Mouse (Mus musculus) retina, postnatal 1 day (tissue): Measurements from ENCODE around the gene Stat5b.

ENCODE experiments used
- DNase-seq: peaks from one replicate; pipeline ENCODE4 v3.0.0-alpha.2; 2012

Gene Stat5b

DNA sequence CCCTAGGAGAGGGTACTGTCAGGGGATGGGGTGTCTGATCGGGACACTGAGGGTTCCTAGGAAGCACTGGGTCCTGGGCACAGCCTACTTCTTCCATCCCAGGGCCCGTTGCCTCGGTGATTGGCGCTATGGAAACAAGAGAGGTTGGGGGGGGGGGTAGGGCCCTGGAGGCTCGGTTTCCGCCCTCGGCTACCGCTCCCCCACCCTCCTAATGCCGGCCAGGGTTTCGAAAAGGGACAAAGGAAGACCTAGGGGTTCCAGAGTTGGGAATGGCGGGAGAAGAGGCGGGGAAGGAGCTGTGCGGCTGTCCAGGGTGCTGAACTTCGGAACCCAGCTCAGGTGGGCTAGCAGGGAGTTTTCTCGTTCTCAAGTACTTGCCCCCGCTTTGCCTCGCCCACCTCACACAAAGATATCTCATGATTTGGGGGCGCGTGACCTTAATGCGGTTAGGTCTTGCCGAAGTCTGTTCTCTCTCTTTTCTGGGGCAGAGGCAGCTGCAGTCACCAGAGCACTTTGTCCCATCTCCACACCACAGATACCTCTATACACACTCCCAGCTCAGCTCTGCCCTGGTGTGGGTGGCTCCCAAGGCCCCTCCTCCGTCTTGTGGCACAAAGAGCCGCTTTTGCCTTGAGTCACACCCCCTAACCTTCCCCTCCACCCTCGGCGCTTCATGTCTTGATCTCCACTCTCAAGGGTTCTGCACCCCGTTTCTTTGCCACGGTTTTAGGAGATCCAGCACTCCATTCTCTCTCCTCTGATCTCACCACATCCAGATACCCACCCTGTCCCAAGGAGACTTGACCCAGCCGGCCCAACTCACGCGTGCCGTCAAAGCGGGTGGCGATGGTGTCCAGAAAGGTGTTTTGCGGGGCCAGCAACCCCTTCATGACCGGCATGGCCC, 91.6 kb downstream of the Stat5b start:
- peak; percentile 73 for DNase-seq

DNA sequence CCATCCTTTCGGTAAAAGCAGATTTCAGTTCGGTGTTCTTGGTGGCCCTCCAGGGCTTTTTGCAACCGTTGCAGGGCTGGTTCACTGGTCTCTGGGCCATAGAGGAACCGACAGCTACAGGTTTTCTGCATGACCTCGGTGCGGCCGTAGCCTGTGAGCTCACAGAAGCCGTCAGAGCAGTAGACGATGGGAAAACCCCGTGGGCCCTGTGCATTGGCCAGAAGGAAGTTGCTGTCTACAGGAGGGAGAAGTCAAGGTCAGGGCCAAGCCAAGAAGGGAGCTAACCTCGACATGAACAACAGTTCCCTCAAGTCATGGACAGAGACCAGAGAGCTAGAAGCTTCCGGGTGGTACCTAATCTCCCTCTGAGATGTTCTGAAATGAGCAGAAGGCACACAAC, 93.0 kb downstream of the Stat5b start:
- DNase-seq = no peak

DNA sequence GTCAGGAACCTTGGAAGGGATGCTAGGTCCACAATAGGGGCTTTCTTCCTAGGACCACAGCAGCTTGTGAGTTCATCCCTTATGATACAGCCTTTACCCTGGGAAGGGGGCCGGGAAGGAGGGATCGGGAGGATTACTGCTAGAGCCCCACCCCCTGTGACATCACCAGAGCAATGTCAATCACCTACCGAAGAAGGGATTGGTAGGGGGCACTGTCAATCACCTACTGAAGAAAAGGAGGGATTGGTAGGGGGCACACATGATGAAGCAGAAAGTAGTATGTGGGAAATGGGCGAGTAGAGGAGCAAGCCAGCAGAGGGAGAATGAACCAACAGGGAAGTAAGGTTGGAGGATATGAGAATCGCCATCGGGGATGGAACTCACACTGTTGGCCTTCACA, 94.0 kb downstream of the Stat5b start:
- peak; percentile 35 for DNase-seq

DNA sequence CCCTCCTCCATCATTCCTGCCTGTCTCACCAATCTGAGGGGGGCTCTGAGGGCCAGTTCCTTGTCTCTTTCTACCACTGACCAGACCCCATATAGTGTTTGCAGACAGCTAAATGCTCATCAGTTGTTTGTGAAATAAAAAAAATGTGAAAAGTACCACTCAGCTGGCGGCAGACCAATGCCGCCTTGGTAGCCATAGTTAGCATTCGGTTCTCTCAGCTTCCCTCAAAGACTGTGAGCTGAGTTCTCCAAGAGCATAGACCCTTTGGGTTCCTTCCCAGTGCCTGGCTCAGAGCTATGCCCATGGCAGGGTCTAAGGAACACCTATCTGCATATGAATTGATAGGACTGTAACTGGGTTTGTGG, 95.8 kb downstream of the Stat5b start:
- no peak for DNase-seq

DNA sequence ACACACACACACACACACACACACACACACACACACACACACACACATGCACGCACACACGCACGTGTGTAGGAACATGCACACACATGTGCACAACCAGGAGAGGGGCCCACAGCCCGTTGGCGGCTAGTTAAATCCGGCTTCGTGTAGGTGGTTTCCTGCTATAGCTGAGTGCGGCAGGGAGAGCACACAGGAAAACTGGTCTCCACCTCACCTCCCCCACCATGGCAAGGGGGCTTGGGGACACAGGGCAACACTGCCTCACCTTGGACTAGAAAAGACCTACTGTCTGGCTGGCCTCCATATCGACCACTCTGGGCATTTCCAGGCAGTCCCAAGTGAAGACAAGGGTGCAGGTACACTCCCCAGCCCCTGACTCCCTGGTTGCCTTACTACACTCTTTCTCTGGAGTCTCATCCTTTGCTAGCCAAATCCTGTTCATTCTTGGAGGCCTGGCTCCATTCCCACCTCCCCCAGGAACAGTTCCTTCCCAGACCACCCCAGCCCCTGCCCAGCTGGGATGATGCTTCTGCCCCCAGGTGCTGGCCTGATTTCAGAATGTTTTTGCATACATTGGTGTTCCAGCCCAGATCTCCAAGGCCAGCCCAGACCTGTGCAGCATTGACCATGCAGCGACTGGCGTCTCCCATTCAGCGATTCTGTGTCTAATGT, 96.4 kb downstream of the Stat5b start:
- DNase-seq = no peak

DNA sequence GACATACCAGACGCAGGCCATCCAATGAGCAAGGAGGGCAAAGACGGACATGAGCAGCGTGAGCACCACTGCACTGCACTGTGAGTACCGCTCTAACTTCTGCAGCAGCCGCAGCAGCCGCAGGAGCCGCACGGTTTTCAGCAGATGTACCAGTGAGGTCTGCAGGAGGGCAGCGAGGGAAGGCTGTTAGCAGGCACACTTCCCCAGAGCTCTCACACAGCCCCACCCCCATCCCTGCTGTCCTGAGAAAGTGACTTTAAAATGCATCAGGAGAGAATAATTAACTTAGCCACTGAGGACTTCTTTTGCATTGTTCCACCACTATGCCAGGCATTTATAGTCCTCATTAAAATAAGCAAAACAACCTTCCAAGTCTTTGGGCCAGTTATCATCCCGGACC, 98.2 kb downstream of the Stat5b start:
- DNase-seq = no peak

DNA sequence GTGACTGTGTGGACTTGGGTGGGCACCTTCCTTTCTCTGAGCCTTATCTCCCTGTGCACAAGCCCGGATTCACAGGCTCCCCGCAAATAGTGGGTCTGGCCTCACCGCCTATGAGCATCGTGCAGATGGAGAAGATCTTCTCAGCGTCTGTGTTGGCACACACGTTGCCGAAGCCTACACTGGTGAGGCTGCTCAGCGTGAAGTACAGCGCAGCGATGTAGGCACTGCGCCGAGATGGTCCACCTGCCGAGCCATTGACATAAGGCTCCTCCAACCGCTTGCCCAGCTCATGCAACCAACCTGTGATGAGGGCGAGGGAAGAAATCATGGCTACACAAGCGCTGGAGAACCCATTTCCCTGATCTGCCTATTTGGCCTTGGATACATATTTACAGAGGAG, 100.4 kb downstream of the Stat5b start:
- DNase-seq = no peak

DNA sequence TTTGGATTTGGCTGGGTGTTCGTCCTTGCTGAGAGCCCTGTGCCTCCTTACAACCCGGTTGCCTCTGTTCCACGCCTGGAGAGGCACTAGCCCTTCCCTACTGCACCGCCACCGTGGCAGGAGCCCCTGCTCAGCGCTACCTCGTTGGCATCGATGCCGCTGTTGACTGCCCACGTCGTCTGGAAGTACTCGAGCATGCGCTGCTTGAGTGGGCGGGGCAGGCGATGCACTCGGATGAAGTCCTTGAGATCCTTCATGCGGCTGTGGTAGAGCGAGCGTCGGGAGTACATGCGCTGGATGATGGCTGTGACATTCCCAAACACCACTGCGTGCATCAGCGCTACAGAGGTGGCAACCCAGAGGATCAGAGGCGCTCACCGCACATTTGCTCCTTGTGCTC, 101.1 kb downstream of the Stat5b start:
- no peak for DNase-seq

DNA sequence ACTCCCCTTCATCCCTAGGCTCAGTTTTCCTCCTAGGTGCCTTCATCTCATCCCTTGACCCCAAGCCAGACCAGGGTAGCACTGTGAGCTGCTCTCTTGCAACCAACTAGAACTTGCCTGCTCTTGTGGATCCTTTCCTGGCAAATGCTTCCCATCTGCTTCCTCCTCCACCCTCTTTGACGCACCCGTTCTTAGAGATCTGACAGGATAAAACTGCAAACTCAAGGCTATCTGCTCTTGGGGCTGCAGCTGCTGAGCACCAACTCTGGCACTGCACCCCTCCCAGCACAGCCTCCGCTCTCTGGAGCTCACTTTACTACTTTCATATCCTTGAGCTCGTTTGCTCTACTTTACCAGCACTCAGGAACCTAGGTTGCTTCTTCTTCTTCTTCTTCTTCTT, 101.9 kb downstream of the Stat5b start:
- no peak for DNase-seq

DNA sequence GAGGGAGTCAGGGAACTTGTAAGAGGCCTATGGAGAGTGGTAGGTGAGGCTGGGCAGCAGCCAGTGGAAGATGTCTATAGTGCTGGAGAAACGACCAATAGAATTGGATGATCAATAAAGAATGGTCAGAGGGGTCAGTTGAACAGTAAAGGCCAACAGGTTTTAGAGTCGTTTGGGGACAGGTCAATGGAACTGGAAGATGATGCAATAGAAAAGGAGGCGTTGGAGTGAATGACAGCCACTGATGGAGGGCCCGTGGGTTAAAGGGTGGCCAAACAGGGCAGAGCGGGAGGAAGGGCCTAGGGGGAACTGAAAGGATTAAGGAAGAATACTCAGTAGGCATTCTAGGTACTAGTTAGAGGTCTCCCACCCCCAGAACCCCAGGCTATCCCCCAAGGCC, 103.4 kb downstream of the Stat5b start:
- no peak for DNase-seq

DNA sequence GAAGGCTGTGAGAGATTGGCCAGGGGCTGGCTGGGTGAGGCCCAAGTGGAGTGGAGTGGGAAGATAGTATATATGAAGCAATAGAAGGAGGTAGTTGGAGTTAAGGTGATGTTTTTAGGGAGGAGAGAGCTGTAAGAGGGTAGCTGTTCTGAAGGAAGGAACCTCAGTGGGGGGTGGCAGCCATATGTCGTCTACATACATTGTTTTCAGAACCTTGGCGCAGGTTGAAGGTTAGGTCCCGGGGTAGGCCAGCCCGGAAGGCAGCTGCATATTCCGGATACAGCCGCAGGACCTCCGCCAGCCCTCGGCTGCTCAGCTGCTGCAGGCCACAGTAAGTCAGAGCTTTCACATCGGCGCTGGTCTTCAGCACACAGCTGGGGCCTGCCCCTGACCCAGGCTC, 104.0 kb downstream of the Stat5b start:
- no peak for DNase-seq

DNA sequence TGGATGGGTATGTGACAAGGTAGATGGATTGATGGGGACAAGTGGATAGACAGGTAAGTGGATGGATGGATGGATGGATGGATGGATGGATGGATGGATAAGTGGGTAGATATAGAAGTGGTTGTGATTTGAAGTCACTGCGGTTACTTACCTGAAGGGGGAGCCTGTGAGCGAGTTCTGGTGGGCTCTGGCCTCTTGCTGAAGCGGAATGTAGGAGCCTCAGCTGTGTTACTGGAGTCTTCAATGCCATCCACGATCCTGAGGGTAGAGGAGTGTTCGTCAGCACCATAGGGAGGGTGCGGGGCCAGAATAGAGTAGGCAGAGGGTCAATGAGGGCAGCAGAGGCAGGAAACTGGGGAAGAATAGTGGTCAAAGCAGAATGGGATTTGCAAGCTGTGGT, 105.4 kb downstream of the Stat5b start:
- peak; percentile 77 for DNase-seq

DNA sequence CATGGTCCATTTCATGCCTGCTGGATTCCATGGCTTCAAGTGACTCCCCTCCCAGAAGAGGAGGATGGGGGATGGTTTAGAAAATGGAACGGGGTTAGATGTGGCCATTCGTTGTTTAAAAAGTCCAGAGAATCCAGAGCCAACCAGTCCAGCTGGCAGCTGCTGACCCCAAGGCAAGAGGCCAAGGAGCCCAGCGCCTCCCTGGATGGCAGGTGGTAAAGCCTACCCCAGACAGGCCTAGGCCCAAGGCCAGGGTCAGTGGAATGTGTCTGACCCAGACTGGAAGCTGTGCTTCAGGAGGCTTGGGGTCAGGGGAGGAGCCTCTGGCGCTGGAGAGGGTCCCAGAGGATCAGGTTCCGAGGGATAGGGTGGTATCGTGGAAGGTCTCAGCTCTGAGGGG, 109.2 kb downstream of the Stat5b start:
- no peak for DNase-seq

DNA sequence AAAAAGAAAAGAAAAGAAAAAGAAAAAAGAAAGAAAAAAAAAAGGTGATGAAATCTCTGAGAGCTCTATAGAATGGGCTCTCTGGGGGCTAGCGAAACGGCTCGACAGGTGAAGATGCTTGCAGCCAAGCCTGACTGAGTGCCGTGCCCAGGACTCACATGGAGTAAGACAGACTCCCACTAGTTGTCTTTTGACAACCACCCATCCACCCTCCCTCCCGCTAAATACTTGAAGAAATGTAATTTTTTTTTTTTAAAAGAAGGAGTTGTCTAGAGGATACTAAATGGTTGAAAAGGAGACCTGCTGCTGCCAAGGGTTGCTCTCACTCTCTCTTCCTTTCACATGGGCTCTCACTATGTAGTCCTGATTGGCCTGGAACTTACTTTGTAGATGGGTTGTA, 111.8 kb downstream of the Stat5b start:
- no peak for DNase-seq

DNA sequence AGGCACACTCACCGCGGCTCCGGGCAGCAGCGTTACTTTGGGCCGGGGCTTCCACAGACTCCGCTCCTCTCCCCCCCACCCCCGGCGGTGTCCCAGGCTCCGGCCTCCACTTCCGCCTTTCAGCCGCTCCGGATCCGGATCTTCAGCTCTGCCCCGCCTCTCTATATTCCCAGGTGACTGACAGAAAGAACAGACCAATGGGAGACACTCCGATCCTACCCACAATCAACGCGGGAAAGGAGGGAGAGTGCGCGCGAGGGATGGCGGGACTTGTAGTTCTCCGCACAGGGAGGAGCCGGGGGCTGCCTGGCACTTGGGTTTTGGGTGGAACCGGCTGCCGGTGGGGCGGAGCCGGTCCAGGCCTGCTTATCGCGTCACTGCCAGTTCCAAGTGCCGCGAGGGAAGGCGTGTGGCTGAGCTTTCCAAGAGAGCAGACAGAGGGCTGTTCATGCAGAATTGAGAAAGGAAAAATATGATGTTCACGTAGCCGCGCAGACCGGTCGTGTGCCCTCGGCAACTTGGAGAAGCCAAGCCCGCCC, 112.4 kb downstream of the Stat5b start, which contains the start of gene Rab5c:
Gene Rab5c (minus strand): TSS at position 150 of the 539 bp plus-strand sequence.
- DNase-seq = peak; percentile 99

DNA sequence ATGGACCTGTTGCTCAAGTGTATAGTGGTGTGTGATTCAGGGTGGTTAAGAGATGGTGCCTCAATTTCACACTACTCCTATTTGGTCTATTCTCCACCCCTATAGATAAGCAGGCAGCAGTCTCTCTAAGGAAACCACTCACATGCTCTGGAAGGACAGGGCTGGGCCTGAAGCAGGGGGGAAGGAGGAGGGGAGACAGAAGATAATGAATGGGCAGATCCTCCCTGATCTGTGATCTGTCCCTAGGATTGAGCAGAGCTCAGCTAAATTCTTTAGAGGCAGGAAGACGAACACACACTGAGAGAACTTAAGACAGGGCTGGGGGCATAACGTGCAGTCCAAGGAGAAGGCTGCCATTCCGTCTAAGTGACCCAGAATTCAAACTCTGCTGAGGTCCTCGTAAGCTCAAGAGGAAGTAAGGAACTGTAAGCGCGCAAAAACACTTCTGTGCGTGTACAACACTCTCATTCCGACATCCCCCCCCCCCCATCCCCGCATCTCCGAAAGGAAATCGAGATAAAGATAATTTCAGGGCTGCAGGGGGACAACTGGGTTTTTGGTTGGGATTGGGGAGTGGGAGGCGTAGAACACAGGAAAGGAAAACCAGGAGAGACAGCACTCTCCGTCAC, 113.3 kb downstream of the Stat5b start:
- no peak for DNase-seq

DNA sequence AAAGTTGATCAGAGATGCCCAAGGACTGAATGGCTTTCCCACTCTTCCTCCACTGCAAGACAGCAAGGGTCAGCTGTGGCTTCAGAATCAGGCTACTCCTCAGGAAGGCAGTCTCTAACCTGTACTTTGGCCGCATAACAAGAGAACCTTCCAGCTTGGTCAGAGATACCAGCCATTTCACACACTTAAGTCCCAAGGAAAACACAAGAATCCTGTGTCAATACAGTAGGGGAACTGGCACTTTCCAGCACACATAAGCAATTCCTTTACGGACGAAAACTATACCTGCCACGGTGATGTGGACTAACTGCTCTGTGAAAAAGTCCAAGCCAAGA, 113.8 kb downstream of the Stat5b start:
- DNase-seq = no peak

DNA sequence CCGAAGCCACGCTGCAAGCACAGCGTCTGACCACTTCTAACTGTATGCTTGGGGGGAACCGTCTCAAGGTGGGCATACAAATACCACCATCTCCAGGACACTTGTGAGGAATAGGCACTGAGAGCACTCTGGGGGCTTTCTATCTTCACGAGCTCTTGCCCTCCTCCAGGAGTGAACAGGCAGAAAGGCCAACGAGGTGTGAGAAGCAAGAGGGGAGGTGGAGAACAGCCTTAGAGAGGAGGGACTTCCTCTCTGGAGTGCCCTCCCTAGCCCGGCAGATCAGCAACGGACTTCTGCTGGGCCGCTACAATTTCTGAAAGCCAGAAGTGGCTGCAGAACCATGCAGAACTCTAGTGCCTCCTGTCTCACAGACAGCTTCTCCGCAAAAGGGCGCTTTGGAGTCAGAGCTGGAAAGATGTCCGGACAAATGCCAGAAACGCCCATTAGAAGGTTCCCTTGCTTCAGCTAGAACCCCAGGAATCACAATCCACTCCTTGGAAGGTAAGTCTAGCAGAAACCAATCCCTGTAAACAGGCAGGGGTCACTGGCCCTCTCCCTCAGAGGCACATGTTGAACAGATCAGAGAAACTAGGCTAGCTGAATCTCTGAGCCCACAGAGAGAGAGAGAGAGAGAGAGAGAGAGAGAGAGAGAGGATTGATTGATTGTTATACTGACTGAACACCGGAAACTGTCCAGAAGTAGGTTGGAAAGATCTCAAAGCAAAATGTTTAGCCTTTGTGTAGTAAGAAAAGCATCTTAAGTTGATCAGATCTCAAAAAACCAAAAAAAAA, 114.4 kb downstream of the Stat5b start:
- no peak for DNase-seq

DNA sequence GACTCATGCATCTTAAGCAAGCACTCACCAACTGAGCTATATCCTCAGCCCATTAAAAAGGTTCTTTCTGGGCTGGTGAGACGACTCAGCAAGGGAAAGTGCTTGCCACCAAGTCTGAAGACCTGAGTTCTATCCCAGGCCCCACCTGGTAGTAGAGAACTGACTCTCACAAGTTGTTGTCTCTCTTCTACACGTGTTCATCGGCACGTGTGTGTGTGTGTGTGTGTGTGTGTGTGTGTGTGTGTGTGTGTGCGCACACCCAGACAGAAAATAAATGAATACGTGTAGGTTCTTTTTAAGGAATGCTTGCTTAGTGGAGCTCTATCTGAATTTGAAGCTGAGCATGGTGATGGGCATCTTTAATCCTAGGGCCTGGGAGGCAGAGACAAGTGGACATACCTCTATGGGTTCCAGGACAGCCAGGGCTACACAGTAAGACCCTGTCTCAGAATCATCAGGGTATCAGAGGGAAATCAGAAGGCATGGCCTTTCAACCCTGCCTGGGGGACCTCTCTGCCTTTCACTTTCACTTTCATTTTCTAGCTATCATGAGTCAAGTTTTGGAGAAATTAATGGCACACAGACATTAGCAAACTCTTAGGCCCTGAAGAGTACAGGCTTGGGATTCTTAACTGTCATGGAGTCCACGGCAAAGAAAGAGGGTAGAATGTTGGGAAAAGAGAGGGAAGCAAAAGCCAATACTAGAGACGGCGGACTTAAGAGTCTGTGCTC, 115.2 kb downstream of the Stat5b start:
- no peak for DNase-seq
